Mouse (Mus musculus) CD8-positive naive resting alpha-beta T cell, adult 2 months (primary cell): Measurements from ENCODE around the gene Sco1.
"Not testable (repeated sequence)": the region's sequence is repeated elsewhere in the genome, so short reads cannot be mapped to it uniquely, and the experiment has no call there.

Experiments
- DNase-seq, 2 experiments: peaks; one replicate each; pipeline ENCODE4 v3.0.0; 2022; ENCODE audit warnings: low read depth in 2 of 2, low spot score in 2 of 2

Gene Sco1

GRCm38 (mm10) chr11:67083712-67084340, 31.4 kb downstream of the Sco1 start:
- DNase-seq, result no peak

DNA sequence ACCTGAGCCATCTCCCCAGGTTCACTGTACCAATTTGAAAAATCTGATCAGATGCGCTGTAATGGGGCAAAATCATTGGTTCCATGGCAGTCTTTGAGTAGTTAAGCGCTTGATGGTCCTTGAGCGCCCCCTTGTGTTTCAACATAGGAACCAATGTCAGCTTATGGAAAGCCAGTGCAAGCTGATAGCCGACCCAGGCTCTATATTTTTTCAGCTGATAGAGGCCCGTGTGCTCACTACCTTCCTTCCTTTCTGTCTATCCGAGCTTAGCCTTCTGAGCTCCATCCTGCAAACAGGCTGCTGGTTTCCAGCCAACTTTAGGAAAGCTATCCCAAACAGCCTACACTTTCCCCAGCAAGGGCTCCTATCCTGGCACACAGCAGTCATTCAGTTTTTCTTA, 33.0 kb downstream of the Sco1 start:
- peak; percentile 45 to 63 for DNase-seq

DNA sequence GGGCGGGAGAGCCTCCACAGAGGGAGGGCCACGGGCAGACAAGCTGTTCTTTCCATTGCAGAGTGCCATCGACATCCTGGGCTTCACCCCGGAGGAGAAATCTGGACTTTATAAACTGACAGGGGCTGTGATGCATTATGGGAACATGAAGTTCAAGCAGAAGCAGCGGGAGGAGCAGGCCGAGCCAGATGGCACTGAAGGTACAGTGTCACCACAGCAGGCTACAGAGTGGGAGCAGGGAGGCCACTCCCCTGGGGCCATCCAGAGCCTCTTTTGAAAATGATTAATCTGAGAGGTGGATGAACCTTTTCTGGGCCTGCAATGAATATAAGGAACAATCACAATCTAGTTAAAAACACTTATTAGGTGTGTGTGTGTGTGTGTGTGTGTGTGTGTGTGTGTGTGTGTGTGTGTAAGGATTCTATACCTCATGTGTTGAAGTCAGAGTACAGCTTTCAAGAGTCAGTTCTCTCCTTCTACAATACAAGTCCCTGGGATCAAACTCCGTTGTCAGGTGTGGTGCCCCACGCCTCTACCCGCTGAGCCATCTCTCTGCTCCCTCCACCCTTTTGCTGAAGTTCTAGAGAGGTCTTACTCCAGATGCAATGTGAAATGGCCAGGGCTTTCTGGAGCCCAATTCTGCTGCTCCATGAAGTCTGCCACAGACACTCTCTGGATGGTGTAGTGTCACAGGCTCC, 34.1 kb downstream of the Sco1 start:
- no peak for DNase-seq

GRCm38 (mm10) chr11:67087225-67087624, 34.8 kb downstream of the Sco1 start:
- DNase-seq, result no peak

DNA sequence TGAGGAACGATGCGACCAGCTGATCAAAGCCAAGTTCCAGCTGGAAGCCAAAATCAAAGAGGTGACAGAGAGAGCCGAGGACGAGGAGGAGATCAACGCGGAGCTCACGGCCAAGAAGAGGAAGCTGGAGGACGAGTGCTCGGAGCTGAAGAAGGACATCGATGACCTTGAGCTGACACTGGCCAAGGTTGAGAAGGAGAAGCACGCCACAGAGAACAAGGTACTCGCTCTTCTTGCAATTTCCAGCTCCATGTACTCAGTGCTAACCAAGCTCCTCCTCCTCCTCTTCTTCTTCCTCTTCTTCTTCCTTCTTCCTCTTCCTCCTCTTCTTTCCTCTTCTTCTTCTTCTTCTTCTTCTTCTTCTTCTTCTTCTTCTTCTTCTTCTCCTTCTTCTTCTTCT, 39.9 kb downstream of the Sco1 start:
- DNase-seq, result not testable (repeated sequence)

DNA sequence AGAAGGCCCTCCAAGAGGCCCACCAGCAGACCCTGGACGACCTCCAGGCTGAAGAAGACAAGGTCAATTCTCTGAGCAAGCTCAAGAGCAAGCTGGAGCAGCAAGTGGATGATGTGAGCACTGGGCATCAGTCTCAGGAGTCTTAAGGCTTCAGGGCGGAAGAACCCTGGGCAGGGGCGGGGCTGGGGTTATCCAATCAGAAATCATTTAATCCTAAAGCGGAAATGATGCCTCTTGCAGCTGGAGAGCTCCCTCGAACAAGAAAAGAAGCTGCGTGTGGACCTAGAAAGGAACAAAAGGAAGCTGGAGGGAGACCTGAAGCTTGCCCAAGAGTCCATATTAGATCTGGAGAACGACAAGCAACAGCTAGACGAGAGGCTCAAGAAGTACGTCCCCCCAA, 40.7 kb downstream of the Sco1 start:
- DNase-seq, result no peak

GRCm38 (mm10) chr11:67093652-67094051, 41.2 kb downstream of the Sco1 start:
- no peak for DNase-seq

DNA sequence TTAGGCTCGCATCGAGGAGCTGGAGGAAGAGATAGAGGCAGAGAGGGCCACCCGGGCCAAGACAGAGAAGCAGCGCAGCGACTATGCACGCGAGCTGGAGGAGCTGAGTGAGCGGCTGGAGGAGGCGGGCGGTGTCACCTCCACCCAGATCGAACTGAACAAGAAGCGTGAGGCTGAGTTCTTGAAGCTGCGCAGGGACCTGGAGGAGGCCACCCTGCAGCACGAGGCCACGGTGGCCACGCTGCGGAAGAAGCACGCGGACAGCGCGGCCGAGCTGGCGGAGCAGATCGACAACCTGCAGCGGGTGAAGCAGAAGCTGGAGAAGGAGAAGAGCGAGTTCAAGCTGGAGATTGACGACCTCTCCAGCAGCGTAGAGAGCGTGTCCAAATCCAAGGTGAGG, 42.0 kb downstream of the Sco1 start:
- DNase-seq, result no peak

- no peak for DNase-seq
Measured at GRCm38 (mm10) chr11:67097709-67098108, 45.2 kb downstream of the Sco1 start.

DNA sequence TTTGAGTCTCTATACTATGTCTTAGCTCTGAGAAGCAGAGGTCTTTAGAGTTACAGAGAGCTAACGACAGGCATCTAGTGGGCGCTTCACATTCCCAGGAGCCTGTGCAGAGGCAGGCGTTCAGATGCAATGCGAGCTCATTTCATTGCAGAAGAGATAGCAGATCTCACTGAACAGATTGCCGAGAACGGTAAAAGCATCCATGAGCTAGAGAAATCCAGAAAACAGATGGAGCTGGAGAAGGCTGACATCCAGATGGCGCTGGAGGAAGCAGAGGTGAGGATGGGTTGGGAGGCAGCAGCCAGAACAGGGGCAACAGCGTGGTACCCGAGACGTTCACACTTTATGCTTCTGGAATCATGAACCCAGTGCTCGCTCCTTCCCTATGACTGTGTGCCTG, 46.0 kb downstream of the Sco1 start:
- no peak for DNase-seq

DNA sequence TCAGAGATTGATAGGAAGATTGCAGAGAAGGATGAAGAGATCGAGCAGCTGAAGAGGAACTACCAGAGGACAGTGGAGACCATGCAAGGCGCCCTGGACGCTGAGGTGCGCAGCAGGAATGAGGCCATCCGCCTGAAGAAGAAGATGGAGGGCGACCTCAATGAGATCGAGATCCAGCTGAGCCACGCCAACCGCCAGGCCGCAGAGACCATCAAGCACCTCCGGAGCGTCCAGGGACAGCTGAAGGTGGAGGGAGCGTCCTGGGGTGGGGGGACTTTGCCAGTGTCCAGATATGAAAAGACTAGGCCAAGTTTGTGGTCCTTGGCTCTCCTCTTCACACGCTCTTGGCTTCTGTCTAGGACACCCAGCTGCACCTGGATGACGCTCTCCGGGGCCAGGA, 46.8 kb downstream of the Sco1 start:
- no peak for DNase-seq

DNA sequence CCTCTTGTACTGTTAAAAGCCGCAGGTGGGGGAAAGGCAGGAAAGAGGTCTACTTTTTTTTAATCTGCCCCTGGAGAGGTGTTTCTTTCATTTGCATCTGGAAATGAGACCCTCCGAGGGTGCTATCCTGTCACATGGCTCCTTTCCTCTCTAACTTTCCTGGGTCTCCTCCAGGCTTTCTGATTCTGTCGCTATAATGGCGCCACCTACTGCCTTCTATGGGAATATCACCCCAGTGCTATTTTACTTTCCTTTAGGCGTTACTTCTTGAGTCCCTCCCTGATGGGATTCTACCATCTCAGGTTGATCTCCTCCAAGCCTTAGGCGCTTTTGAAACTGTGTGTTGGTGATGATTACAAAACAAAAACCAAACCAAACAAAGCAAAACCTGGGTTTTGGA, 47.7 kb downstream of the Sco1 start:
- DNase-seq, result no peak

GRCm38 (mm10) chr11:67101713-67102112, 49.2 kb downstream of the Sco1 start:
- peak; percentile 22 to 39 for DNase-seq

GRCm38 (mm10) chr11:67103256-67103655, 50.8 kb downstream of the Sco1 start:
- no peak for DNase-seq

DNA sequence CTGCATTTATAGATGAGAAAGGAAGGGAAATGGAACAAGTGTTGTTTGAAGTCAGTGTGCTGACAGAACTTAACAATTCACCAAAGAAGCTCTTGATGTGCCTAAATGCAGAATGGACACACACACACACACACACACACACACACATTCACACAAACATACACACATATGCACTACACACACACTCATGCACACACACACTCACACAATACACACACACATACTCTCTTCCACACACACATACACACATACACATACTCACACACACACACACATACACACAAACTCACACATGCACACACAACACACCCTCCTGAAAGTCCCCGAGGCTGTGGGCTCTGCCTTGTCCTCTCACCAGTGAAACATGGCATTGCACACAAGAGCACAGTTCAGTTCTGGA, 51.8 kb downstream of the Sco1 start:
- no peak for DNase-seq

DNA sequence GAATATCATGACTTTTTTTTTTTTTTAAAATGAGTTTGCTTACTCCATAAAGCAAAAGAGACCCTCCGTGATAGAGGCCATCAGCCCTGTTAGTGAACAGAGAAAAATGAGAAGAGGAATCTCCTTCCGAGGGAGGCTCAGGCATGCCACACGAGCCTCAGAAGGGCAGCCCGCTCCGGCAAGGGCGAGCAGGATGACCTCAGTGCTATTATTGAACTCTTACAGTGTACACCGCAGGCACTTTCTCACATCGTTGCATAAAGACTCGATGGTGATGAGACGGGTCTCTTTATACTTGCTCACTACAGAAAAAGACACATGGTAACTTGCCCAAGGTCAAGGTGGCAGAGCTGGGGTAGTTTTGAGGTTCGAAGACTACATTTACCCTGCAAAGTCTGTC, 52.2 kb downstream of the Sco1 start:
- DNase-seq, result no peak

GRCm38 (mm10) chr11:67105689-67106088, 53.2 kb downstream of the Sco1 start:
- DNase-seq, result no peak

DNA sequence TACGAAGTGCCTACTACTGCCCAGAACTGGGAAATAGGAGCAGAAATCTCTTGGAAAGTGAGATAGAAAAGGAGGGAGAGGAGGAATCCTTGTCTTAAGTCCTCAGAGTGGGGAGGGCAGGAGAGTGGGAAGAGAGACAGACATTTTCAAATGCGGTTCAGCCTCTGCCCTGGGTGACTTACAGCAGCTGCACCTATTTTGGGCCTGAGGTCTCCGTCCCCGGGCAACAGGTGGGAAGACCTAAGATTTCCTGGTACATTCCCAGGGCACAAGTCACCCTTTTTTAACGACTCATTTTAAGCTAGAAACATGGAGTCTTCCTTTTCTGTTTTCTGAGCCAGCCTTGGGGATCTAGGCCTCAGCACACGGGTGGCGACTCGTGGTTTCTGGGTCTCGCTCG, 54.5 kb downstream of the Sco1 start:
- DNase-seq, result no peak

DNA sequence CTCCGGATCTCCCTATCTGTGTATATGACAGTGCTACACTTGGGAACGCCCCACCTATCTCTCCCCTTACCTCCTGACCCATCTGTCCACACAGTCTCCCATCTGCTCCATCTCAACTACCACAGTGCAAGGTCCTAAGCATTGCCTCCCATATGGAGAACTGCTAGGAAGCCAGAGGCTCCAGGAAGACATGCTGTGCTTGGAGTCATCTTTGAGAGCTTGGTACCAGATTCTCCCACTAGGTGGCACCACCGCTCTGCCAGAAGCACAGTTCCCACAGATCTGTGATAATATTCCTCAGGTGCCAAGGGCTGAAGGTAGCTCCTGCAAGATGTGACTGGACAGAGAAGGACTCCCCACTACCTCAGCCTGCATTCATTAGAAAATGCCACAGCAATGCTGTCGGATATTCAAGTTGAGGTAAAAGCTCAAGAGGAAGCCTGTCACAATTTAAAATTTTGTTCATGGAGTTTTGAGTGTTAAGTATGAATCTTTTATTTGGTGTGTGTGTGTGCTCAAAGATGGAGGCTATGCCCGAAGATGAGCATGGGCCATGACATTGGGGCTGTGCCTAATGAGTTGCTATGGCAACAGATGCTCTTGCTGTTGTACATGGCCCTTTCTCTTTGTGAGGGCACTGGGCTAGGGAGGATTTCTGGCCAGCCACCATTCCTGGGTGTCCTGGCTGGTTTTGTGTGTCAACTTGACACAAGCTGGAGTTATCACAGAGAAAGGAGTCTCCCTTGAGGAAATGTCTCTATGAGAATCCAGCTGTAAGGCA, 57.9 kb downstream of the Sco1 start:
- DNase-seq, result peak in 1 of 2 experiments; percentile 15

DNA sequence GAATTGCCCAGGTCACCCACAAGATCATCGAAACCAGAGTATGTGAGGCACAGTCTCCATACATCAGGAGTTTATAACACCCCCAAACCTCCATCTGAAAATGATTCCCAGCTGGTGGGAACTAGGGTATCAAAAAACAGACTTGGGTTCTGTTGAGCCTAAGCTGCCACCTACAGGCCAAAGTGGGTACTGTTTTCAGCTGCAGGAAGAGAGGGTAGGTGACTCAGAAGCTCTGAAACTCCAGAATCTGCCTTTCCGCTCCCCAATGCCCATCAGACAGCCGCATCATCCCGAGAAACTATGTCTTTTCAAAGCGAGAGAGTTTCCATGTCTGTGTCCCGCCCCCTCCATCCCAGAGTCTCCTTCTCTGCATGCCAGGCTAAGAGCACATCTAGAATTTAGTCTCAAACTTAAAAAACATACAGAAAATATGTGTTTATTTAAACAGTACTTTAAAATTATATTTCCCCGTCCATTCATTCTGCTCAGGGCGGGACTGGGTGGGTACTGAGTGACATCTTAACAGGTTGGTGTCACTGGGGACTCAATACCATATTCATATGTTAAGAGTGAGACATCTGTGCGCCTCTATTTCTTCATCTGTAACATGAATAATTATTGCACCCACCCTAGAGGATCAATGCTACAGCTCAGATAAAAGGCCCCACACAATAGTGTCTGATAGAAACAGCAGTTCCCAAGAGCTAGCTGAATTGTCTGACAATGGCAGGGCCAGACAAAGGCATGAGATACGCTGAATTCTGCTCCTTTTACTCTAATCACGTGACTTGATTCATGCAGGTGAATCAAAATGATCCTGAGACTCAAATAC, 59.8 kb downstream of the Sco1 start:
- peak; percentile 16 to 54 for DNase-seq

DNA sequence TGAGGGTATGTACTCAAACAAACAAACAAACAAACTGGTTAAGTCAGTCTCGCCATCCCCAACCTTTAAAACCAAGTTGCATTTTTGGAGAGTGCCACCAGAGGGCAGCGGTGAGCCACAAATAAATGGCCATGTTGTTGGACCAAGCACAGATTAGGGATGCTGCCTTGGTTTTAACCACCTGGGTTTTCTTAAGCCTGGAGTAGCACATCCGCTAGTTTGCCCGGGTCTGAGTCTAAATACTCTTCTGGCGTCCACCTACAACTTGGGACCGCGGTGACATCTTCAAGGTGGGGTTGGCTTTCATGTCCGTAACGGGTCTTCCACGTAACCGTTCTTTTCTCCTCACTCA, 60.4 kb downstream of the Sco1 start:
- peak; percentile 23 to 49 for DNase-seq
